Mouse (Mus musculus) lung, embryonic 16.5 days (tissue): ENCODE results near the gene Rpe65. TPM values are rescaled to one million over a fixed set of nuclear protein-coding genes. Genes with fewer than 3 reads are reported as not detected.

Source experiments
- ATAC-seq: fragments of 200-750 bp; cut with Nextera tagmentation; 2 replicates; pipeline ENCODE4 v1.8.0; 2017; ENCODE audit warnings: low read depth, mild to moderate bottlenecking, moderate library complexity
- H3K27ac ChIP-seq: fragments of 300-500 bp; sonication (generic); 2 replicates; pipeline ENCODE4 v1.5.1; 2014; ENCODE audit warnings: mild to moderate bottlenecking, control low read depth, low read length
- H3K27me3 ChIP-seq: fragments of 300-500 bp; sonication (generic); 2 replicates; pipeline ENCODE4 v1.6.1; 2014; ENCODE audit warnings: low read depth, low read length, mixed read lengths; ENCODE audit not compliant: control insufficient read depth, insufficient read depth
- H3K36me3 ChIP-seq: fragments of 300-500 bp; sonication (generic); 2 replicates; pipeline ENCODE4 v1.6.1; 2014; ENCODE audit warnings: low read length; ENCODE audit not compliant: control insufficient read depth, insufficient read depth
- H3K4me1 ChIP-seq: fragments of 300-500 bp; sonication (generic); replicated peaks from 2 replicates; pipeline ENCODE4 v1.6.1; 2014; ENCODE audit warnings: low read length, mixed read lengths; ENCODE audit not compliant: control insufficient read depth, insufficient read depth
- H3K4me2 ChIP-seq: fragments of 300-500 bp; sonication (generic); 2 replicates; pipeline ENCODE4 v1.6.1; 2014; ENCODE audit warnings: low read depth, low read length, control low read depth
- H3K4me3 ChIP-seq: fragments of 300-500 bp; sonication (generic); 2 replicates; pipeline ENCODE4 v1.5.1; 2014; ENCODE audit warnings: mild to moderate bottlenecking, low read length, control low read depth
- H3K9ac ChIP-seq: fragments of 300-500 bp; sonication (generic); 2 replicates; pipeline ENCODE4 v1.6.1; 2014; ENCODE audit warnings: low read length, control low read depth
- H3K9me3 ChIP-seq: fragments of 300-500 bp; sonication (generic); 2 replicates; pipeline ENCODE4 v1.6.1; 2016; ENCODE audit warnings: low read length; ENCODE audit not compliant: control insufficient read depth
- WGBS: fragments of 180-500 bp; shearing (Covaris S2); extraction: QIAGEN DNeasy Blood & Tissue Kit; methylation state at CpG from one replicate; pipeline ENCODE4 v1.1.7; 2014; 5-methylcytosine and 5-hydroxymethylcytosine counted together
- polyA plus RNA-seq: library from polyadenylated mRNA; unstranded; fragments of >200 nt; fragmentation: Nextera tagmentation; extraction: Ambion mirVana; gene quantifications from 2 replicates; pipeline ENCODE4 v1.2.1, GENCODE M21; 2015

Rpe65 gene
- not detected in 2 replicates for polyA plus RNA-seq

DNA sequence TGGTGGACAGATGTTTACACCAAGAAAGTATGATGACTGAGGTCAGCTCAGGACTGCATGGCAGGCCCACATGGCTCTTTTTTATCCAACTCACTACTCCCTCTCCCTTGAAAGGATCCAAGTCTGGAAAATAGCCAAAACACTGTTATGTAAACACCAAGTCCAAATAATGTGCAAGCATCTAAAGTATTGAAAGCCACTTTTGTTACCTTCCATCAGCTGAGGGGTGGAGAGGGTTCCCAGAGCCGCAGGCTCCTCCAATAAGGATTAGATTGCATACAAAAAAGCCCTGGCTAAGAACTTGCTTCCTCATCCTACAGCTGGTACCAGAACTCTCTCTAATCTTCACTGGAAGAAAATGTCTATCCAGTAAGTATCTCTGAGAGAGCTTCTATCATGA lies at the start of gene Rpe65:
TSS of gene Rpe65 (plus strand) at position 301 of the 400 bp plus-strand sequence.
- Histone ChIP-seq H3K36me3 (no peaks in the 10 kb centered on the region), H3K27ac (no peak within 1 kb of the TSS), H3K4me2 (no peak within 1 kb of the TSS), H3K4me3 (no peak within 1 kb of the TSS), H3K9ac (no peak within 1 kb of the TSS), H3K4me1 (no peaks in the 10 kb centered on the region), H3K27me3 (no peaks in the 10 kb centered on the region), H3K9me3 (no peaks in the 10 kb centered on the region)
- no peak for ATAC-seq
- WGBS = 57% methylated on average over 1 of the region's 1 CpGs

DNA sequence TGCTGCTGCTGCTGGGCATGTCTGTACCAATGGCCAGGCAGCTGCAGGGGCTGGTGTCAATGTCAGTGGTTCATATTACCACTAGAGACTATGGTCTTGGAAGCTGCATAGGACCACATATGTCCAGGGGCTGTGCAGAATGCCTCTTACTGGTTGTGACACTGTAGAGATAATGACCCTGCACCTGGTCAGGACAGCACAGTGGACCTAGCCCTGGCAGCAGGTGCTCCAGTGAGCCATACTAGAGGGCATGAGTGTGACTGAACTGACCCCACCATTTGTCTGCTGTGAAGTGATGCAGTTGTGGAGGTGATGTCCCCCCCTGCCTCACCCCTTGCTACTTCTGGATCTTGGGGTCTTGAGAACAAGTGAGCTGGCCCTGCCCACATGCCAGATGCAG lies 48.8 kb upstream of the Rpe65 start:
- Histone ChIP-seq H3K27ac (no peak overlapping the region), H3K4me3 (no peak overlapping the region), H3K4me2 (no peak overlapping the region), H3K36me3 (no peaks in the 10 kb centered on the region), H3K27me3 (no peaks in the 10 kb centered on the region), H3K9ac (no peak overlapping the region), H3K4me1 (no peaks in the 10 kb centered on the region), H3K9me3 (no peaks in the 10 kb centered on the region)
- ATAC-seq = no peak

DNA sequence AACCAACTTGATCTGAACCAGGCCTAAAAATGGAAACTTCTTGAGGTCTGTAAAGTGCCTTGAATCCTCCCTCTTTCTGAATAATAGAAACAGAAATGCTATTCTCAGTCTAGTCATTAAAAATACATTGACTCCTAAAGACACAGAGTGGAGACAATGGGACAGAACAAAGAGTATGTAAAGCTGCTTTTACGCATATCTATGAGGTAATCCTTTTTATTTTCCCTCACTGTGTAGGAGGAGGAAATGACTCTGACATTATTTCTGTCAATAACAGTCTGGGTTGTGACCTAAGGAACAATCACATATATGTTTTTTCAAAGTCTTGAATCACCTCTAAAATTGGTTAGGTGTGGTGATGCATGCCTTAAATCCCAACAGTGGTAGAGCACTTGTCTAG lies 16.0 kb downstream of the Rpe65 start:
- no peak for ATAC-seq
- Histone ChIP-seq H3K36me3 (no peaks in the 10 kb centered on the region), H3K9ac (no peak overlapping the region), H3K4me2 (no peak overlapping the region), H3K27ac (no peak overlapping the region), H3K4me3 (no peak overlapping the region), H3K4me1 (no peaks in the 10 kb centered on the region), H3K27me3 (no peaks in the 10 kb centered on the region), H3K9me3 (no peaks in the 10 kb centered on the region)
- WGBS = 76% methylated on average over 1 of the region's 1 CpGs

DNA sequence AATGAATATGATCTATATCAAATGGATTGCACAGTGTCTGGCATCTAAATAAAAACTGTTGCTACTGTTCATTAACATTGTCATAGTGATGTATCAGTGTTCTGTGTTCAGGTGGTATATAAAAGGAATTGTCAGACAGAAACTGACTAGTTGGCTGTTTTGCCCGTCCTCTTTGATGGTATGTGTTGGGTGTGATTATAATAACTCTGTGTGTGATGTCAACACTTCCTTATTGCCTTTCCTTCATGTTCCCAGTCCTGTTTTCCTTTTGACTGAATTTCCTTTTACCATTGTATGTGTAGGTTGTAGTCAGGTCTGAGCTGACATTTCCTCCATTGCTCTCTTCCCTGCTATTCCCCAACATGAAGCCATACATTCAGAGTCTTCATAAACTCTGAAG lies 22.1 kb downstream of the Rpe65 start:
- no peak overlapping the region for H3K9ac ChIP-seq
- 41% methylated on average over 1 of the region's 1 CpGs for WGBS
- H3K27ac ChIP-seq = no peak overlapping the region
- no peak overlapping the region for H3K4me3 ChIP-seq
- no peaks in the 10 kb centered on the region for H3K9me3 ChIP-seq
- no peaks in the 10 kb centered on the region for H3K4me1 ChIP-seq
- no peak for ATAC-seq
- no peak overlapping the region for H3K4me2 ChIP-seq
- no peaks in the 10 kb centered on the region for H3K36me3 ChIP-seq
- no peaks in the 10 kb centered on the region for H3K27me3 ChIP-seq

DNA sequence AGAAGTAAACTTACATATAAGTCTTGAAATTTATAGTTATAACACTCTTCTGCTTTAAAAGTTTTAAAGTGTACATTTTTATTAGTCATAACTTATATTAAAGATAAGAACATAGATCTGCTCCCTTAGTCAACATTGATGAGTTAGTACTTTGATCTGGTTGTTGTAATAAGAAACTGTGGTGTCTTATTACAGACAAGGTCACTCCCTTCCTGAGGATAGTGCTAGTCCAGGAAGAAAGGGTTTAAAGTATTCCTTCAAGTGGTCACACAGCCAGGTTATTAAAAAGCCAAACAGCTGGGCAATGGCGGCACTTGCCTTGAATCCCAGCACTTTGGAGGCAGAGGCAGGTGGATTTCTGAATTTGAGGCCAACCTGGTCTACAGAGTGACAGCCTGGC lies 25.0 kb downstream of the Rpe65 start:
- Histone ChIP-seq H3K27me3 (no peaks in the 10 kb centered on the region), H3K9ac (no peak overlapping the region), H3K4me1 (no peaks in the 10 kb centered on the region), H3K4me3 (no peak overlapping the region), H3K4me2 (no peak overlapping the region), H3K36me3 (no peaks in the 10 kb centered on the region), H3K9me3 (no peaks in the 10 kb centered on the region), H3K27ac (no peak overlapping the region)
- no peak for ATAC-seq
- WGBS = 61% methylated on average over 1 of the region's 1 CpGs

DNA sequence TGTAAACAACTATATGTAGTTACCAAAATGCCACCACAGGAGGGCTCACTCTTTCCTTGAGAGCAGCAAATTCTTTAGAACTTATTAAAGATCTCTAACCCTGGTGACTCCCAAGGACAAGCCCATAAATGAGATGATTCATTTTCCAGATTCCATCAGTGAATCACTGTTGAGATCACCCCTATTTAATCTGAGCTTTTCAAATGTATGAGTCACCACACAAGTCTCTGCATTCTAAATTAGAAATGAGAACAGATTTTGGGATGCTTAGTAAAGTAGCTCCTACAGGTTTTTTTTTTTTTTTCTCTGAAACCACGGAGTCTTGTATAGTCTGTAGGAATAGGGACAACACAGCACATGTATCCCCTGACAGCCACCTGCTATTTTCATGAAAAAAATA lies 61.8 kb downstream of the Rpe65 start:
- H3K4me1 ChIP-seq = no peaks in the 10 kb centered on the region
- no peak overlapping the region for H3K9ac ChIP-seq
- H3K4me2 ChIP-seq = no peak overlapping the region
- 65% methylated on average over 1 of the region's 1 CpGs for whole genome bisulfite sequencing
- no peak overlapping the region for H3K4me3 ChIP-seq
- H3K27me3 ChIP-seq = no peaks in the 10 kb centered on the region
- no peak for ATAC-seq
- H3K36me3 ChIP-seq = no peaks in the 10 kb centered on the region
- no peak overlapping the region for H3K27ac ChIP-seq
- no peaks in the 10 kb centered on the region for H3K9me3 ChIP-seq

DNA sequence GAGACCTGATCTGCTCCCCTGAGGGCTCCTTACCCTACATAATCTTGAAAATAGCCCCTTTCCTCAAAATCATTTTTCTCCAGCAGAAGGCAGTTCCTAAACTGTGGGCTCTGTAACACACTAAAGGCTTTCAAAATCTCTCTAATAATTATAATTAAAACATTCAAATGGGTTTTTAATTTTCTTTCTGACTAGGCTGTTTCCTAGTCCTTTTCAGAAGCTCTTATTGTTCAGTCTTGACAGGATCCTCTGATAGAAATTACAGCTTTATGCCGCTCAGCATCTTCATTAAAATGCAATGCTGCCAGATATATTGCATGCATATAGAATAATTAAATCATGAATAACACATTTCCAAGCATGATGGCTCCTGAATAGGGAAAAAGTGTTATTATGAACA lies 64.4 kb downstream of the Rpe65 start:
- no peak for ATAC-seq
- 84% methylated on average over 1 of the region's 1 CpGs for WGBS
- no peak overlapping the region for H3K27ac ChIP-seq
- H3K27me3 ChIP-seq = no peaks in the 10 kb centered on the region
- no peak overlapping the region for H3K4me2 ChIP-seq
- H3K4me3 ChIP-seq = no peak overlapping the region
- H3K36me3 ChIP-seq = no peaks in the 10 kb centered on the region
- H3K9me3 ChIP-seq = no peaks in the 10 kb centered on the region
- no peaks in the 10 kb centered on the region for H3K4me1 ChIP-seq
- no peak overlapping the region for H3K9ac ChIP-seq

Other genes starting within 250 kb of the Rpe65 start
- gene Depdc1a, start 103.7 kb upstream of the Rpe65 start, polyA plus RNA-seq = 43.1 and 51.5 TPM in 2 replicates
- 190 and 194 TPM in 2 replicates for gene Wls, start 240.5 kb downstream of the Rpe65 start, polyA plus RNA-seq